Comparison of ENCODE assay signal across 17 mouse cellular contexts in the genomic region with DNA sequence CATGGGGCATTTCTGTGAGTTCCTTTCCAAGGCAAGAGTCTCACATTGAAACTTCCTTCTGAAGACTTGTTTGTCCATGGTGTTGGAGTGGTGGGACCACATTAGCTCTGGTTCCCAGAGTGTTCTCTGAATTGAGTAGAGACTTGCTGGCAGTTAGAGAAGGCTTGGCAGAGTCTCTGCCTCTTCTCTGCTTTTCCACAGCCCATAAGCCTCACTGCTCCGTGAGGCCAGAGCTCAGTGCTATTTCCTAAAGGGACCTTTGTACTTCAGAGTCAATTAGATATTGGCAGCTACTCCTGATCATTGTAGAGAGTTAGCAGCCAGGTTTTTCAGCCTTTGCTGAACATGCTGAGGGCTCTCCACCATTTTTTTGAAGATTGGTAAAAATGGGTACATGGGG. TPM values are rescaled to one million over a fixed set of nuclear protein-coding genes. Genes with fewer than 3 reads are reported as not detected.
DNase-seq lines count a peak whose midpoint lies in the region; ATAC-seq and TF ChIP-seq lines count a peak whose summit lies in the region.
"Had no signal": no experiment of that assay in that cellular context is flagged by ENCODE, and none has a peak within 500 bp of the region (broad histone marks: within the 10 kb centered on the region; RNA-seq: fewer than 3 reads in every experiment).

No protein-coding gene starts in this region.

- H3K27ac ChIP-seq in forebrain, postnatal 0 days (ENCODE audit: low read depth, low read length): no peak overlapping the region
- no peak overlapping the region for H3K27ac ChIP-seq in forebrain, embryonic 13.5 days
- H3K27ac ChIP-seq in heart, embryonic 16.5 days (ENCODE audit: low read length): peak overlapping the region; percentile 76
- 0 out of 2 replicates have a peak overlapping the region, but pooled peaks have one; percentile 11 for H3K27ac ChIP-seq in intestine, embryonic 16.5 days (ENCODE audit: low read length)
- H3K27ac ChIP-seq: left cerebral cortex, adult 2 months; neural tube, embryonic 15.5 days had no signal

- DNase-seq in forebrain, postnatal 0 days: peak; percentile 18
- DNase-seq in heart, postnatal 36 days: no peak
- DNase-seq in A20 (ENCODE audit: low read depth, low spot score): peak; percentile 5
- DNase-seq in ovary, adult 18-20 months (ENCODE audit: low spot score): no peak
- DNase-seq in testis, postnatal 14 days (ENCODE audit: low spot score): no peak
- DNase-seq: B cell, adult 2 months; gastrocnemius, postnatal 25 days; kidney, postnatal 4 days; thymus, postnatal 36 days had no signal

- no peaks in the 10 kb centered on the region for H3K4me1 ChIP-seq in forebrain, postnatal 0 days (ENCODE audit: insufficient read depth)
- H3K4me1 ChIP-seq in forebrain, embryonic 13.5 days: no peaks in the 10 kb centered on the region
- H3K4me1 ChIP-seq in heart, embryonic 16.5 days (ENCODE audit: control insufficient read depth, insufficient read depth, low read length): peaks cover 20% of the 10 kb centered on the region
- 0 out of 2 replicates have a peak, but pooled peaks cover 2% of the 10 kb centered on the region for H3K4me1 ChIP-seq in intestine, embryonic 16.5 days (ENCODE audit: control insufficient read depth, insufficient read depth, low read length)

- peak; percentile 40; the same call in 1 of the 2 replicates for ATAC-seq in forebrain, postnatal 0 days
- no peak for ATAC-seq in forebrain, embryonic 13.5 days
- ATAC-seq in heart, embryonic 16.5 days (replicated peaks; ENCODE audit: extremely low read depth, insufficient read depth, low FRiP score): no peak
- ATAC-seq in intestine, embryonic 16.5 days: peak; percentile 88

- intact Hi-C loops in heart, postnatal 36 days (cut with DNase I): no loop called here

- H3K27me3 ChIP-seq in forebrain, postnatal 0 days (ENCODE audit: insufficient read depth, low read length): no peaks in the 10 kb centered on the region
- H3K27me3 ChIP-seq in forebrain, embryonic 13.5 days: no peaks in the 10 kb centered on the region
- H3K27me3 ChIP-seq in heart, embryonic 16.5 days (ENCODE audit: control insufficient read depth, insufficient read depth, low read length): no peaks in the 10 kb centered on the region
- no peaks in the 10 kb centered on the region for H3K27me3 ChIP-seq in intestine, embryonic 16.5 days (replicated peaks; ENCODE audit: control insufficient read depth, insufficient read depth, low read length)
- H3K27me3 ChIP-seq: neural tube, embryonic 15.5 days had no signal

- H3K4me3 ChIP-seq in forebrain, postnatal 0 days (ENCODE audit: low read depth, low read length): no peak overlapping the region
- no peak overlapping the region for H3K4me3 ChIP-seq in forebrain, embryonic 13.5 days
- no peak overlapping the region for H3K4me3 ChIP-seq in heart, embryonic 16.5 days (ENCODE audit: low read length)
- no peak overlapping the region for H3K4me3 ChIP-seq in intestine, embryonic 16.5 days (ENCODE audit: low read length)
- H3K4me3 ChIP-seq: left cerebral cortex, adult 2 months; neural tube, embryonic 15.5 days had no signal

- H3K9me3 ChIP-seq in forebrain, postnatal 0 days (ENCODE audit: low read length): no peaks in the 10 kb centered on the region
- H3K9me3 ChIP-seq in forebrain, embryonic 13.5 days (replicated peaks): no peaks in the 10 kb centered on the region
- no peaks in the 10 kb centered on the region for H3K9me3 ChIP-seq in heart, embryonic 16.5 days (replicated peaks; ENCODE audit: control insufficient read depth, low read length)
- H3K9me3 ChIP-seq in intestine, embryonic 16.5 days (ENCODE audit: control insufficient read depth, low read length): no peaks in the 10 kb centered on the region
- H3K9me3 ChIP-seq: G1E; neural tube, embryonic 15.5 days had no signal

- no peaks in the 10 kb centered on the region for H3K36me3 ChIP-seq in forebrain, postnatal 0 days (ENCODE audit: insufficient read depth)
- H3K36me3 ChIP-seq in forebrain, embryonic 13.5 days (ENCODE audit: poor library complexity, severe bottlenecking): no peaks in the 10 kb centered on the region
- no peaks in the 10 kb centered on the region for H3K36me3 ChIP-seq in heart, embryonic 16.5 days (ENCODE audit: control insufficient read depth, insufficient read depth)
- H3K36me3 ChIP-seq in intestine, embryonic 16.5 days (ENCODE audit: control insufficient read depth, insufficient read depth, low read length): no peaks in the 10 kb centered on the region
- H3K36me3 ChIP-seq: G1E; neural tube, embryonic 15.5 days had no signal

- no peak overlapping the region for H3K9ac ChIP-seq in forebrain, postnatal 0 days
- H3K9ac ChIP-seq in forebrain, embryonic 13.5 days: no peak overlapping the region
- no peak overlapping the region; the same call in 1 of the 2 replicates for H3K9ac ChIP-seq in heart, embryonic 16.5 days (ENCODE audit: low read length)
- no peak overlapping the region for H3K9ac ChIP-seq in intestine, embryonic 16.5 days (ENCODE audit: low read depth, low read length)
- H3K9ac ChIP-seq: neural tube, embryonic 15.5 days had no signal

- 28% methylated on average over 1 of the region's 1 CpGs for WGBS in forebrain, postnatal 0 days
- 56% methylated on average over 1 of the region's 1 CpGs for WGBS in forebrain, embryonic 13.5 days
- WGBS in heart, embryonic 16.5 days: 33% methylated on average over 1 of the region's 1 CpGs
- 38% methylated on average over 1 of the region's 1 CpGs for WGBS in intestine, embryonic 16.5 days

- TF ChIP-seq CTCF in forebrain, postnatal 0 days (IDR thresholded peaks at IDR 0.05; ENCODE audit: low read depth): no peak

- no peak overlapping the region for H3K4me2 ChIP-seq in forebrain, postnatal 0 days (ENCODE audit: low read depth)
- H3K4me2 ChIP-seq in forebrain, embryonic 13.5 days: no peak overlapping the region
- no peak overlapping the region for H3K4me2 ChIP-seq in heart, embryonic 16.5 days (ENCODE audit: low read depth, low read length)
- H3K4me2 ChIP-seq in intestine, embryonic 16.5 days (ENCODE audit: low read depth, low read length): no peak overlapping the region
- H3K4me2 ChIP-seq: neural tube, embryonic 15.5 days had no signal

RNA-seq across cellular contexts. Expression of gene Cpeb4, which starts 35.6 kb away (rescaled TPM):
- 70.4 and 102 TPM in 2 replicates for total RNA-seq in forebrain, postnatal 0 days (2014; rRNA removed)
- 10.0 and 14.2 TPM in 2 replicates for polyA plus RNA-seq in forebrain, postnatal 0 days (2015; fragmentation: Nextera tagmentation; extraction: Ambion mirVana)
- polyA plus RNA-seq in forebrain, embryonic 13.5 days (2015; fragmentation: Nextera tagmentation; extraction: Ambion mirVana): 10.4 and 12.4 TPM in 2 replicates
- polyA plus RNA-seq in heart, embryonic 16.5 days (2015; fragmentation: Nextera tagmentation; extraction: Ambion mirVana): 5.9 and 7.3 TPM in 2 replicates
- total RNA-seq in heart, postnatal 36 days (2021): 100 to 1,000 TPM in 1 of 2 experiments, 10 to 100 TPM in 1; 86.7 to 102 TPM
- 3.0 and 5.2 TPM in 2 replicates for polyA plus RNA-seq in intestine, embryonic 16.5 days (2015; fragmentation: Nextera tagmentation; extraction: Ambion mirVana)

RNA-seq across cellular contexts. Expression of gene 4930524B15Rik, which starts 57.7 kb away (rescaled TPM):
- total RNA-seq in forebrain, postnatal 0 days (2014; rRNA removed): 0.54 and 1.3 TPM in 2 replicates
- polyA plus RNA-seq in forebrain, postnatal 0 days (2015; fragmentation: Nextera tagmentation; extraction: Ambion mirVana): 0.25 and 0.41 TPM in 2 replicates
- 0.10 and 0.25 TPM in 2 replicates for polyA plus RNA-seq in forebrain, embryonic 13.5 days (2015; fragmentation: Nextera tagmentation; extraction: Ambion mirVana)
- 0.10 TPM in 1 of 2 replicates, not detected in the other for polyA plus RNA-seq in heart, embryonic 16.5 days (2015; fragmentation: Nextera tagmentation; extraction: Ambion mirVana)
- total RNA-seq in heart, postnatal 36 days (2021): not detected
- not detected in 2 replicates for polyA plus RNA-seq in intestine, embryonic 16.5 days (2015; fragmentation: Nextera tagmentation; extraction: Ambion mirVana)
- total RNA-seq: G1E; gastrocnemius, postnatal 25 days; left cerebral cortex, adult 2 months; monocyte, adult 5-6 weeks had no signal
- polyA plus RNA-seq: embryonic facial prominence, embryonic 11.5 days; G1E had no signal

Comparison
In these comparisons a context has a peak if more than half of its experiments do, and no peak if none do; other contexts are left out.
1. ATAC-seq: peak in forebrain, postnatal 0 days (single experiment) and intestine, embryonic 16.5 days (single experiment); none in forebrain, embryonic 13.5 days (single experiment) and heart, embryonic 16.5 days (single experiment).
2. DNase-seq: peak in forebrain, postnatal 0 days (single experiment) and A20 (single experiment); none in heart, postnatal 36 days (0 of 2), ovary, adult 18-20 months (single experiment) and testis, postnatal 14 days (single experiment).
3. H3K27ac ChIP-seq: peak in heart, embryonic 16.5 days (single experiment) and intestine, embryonic 16.5 days (single experiment); none in forebrain, postnatal 0 days (single experiment) and forebrain, embryonic 13.5 days (single experiment).